Mouse (Mus musculus) adrenal gland (tissue): ENCODE data around the gene Baiap2.

Source experiments
- microRNA-seq, 2 experiments: library from miRNA; unstranded; fragments of <30 nt; microRNA quantifications; one replicate each; pipeline ENCODE4; 2019

Baiap2 gene

Small RNA genes lying within 50 kb of the gene (microRNA-seq; reads per million reads assigned to microRNA genes)
- gene Mir3065 (0 reads per million in 2 experiments), gene Mir338 (0 reads per million in 2 experiments)
